In genomic region chr6:125288730-125289129, GRCm38 (mm10) we compare ENCODE assay signal across 26 mouse cellular contexts. TPM values are rescaled to one million over a fixed set of nuclear protein-coding genes. Genes with fewer than 3 reads are reported as not detected.
"Had no signal": no experiment of that assay in that cellular context is flagged by ENCODE, and none has a peak within 500 bp of the region (broad histone marks: within the 10 kb centered on the region; RNA-seq: fewer than 3 reads in every experiment).

No protein-coding gene starts in this region.

- H3K4me2 ChIP-seq: liver, embryonic 12.5 days; lung, embryonic 14.5 days; midbrain, embryonic 12.5 days; neural tube, embryonic 13.5 days; neural tube, embryonic 15.5 days had no signal

- H3K4me3 ChIP-seq: liver, embryonic 12.5 days; midbrain, embryonic 10.5 days; midbrain, embryonic 12.5 days; myocyte; neural tube, embryonic 13.5 days; neural tube, embryonic 15.5 days had no signal

- H3K9ac ChIP-seq: liver, embryonic 12.5 days; liver, embryonic 14.5 days; lung, embryonic 14.5 days; midbrain, embryonic 12.5 days; neural tube, embryonic 13.5 days; neural tube, embryonic 15.5 days had no signal

- H3K27ac ChIP-seq: liver, embryonic 12.5 days; liver, embryonic 14.5 days; midbrain, embryonic 10.5 days; midbrain, embryonic 12.5 days; neural tube, embryonic 13.5 days; neural tube, embryonic 15.5 days had no signal

- H3K36me3 ChIP-seq: liver, embryonic 12.5 days; midbrain, embryonic 10.5 days; midbrain, embryonic 12.5 days; neural tube, embryonic 13.5 days; neural tube, embryonic 15.5 days had no signal

- ATAC-seq: liver, embryonic 12.5 days; midbrain, embryonic 16.5 days had no signal

- H3K4me1 ChIP-seq: liver, embryonic 12.5 days; midbrain, embryonic 10.5 days; midbrain, embryonic 12.5 days; neural tube, embryonic 13.5 days had no signal

- DNase-seq: lung, adult 18-20 months; lung, embryonic 14.5 days; lung, postnatal 14 days; lung, postnatal 36 days; midbrain, embryonic 14.5 days; retina, postnatal 1 day; right cerebral cortex, adult 18-20 months; right cerebral cortex, postnatal 25 days; right cerebral cortex, postnatal 4 days; spleen, adult 18-20 months; thymus, adult 18-20 months; thymus, postnatal 14 days; thymus, postnatal 36 days had no signal

- H3K27me3 ChIP-seq: midbrain, embryonic 12.5 days; neural tube, embryonic 13.5 days; neural tube, embryonic 15.5 days had no signal

- H3K9me3 ChIP-seq: liver, embryonic 12.5 days; neural tube, embryonic 13.5 days; neural tube, embryonic 15.5 days had no signal

RNA-seq across cellular contexts. Expression of gene Tuba3a, which starts 2.9 kb away (rescaled TPM):
- total RNA-seq: megakaryocyte, adult 5-6 weeks; megakaryocyte-erythroid progenitor cell, adult 5-6 weeks had no signal
- polyA plus RNA-seq: liver, embryonic 12.5 days; liver, embryonic 14.5 days; liver, embryonic 16.5 days; midbrain, embryonic 10.5 days; midbrain, embryonic 12.5 days; midbrain, embryonic 14.5 days; midbrain, embryonic 16.5 days; myocyte; neural tube, embryonic 13.5 days; neural tube, embryonic 15.5 days; small intestine, adult 2 months; stomach, embryonic 14.5 days had no signal
